In genomic region chr11:94135581-94136001, GRCm38 (mm10) we compare ENCODE assay signal across 8 mouse cellular contexts.
DNase-seq lines count a peak whose midpoint lies in the region; ATAC-seq and TF ChIP-seq lines count a peak whose summit lies in the region.

No protein-coding gene starts in this region.

- DNase-seq in forebrain, embryonic 10.5 days (ENCODE audit: extremely low spot score, low spot score): peak; percentile 14
- DNase-seq in forebrain, postnatal 0 days: no peak
- DNase-seq in midbrain, embryonic 10.5 days (ENCODE audit: low spot score): no peak
- DNase-seq in embryo, embryonic 9.5 days (ENCODE audit: extremely low spot score): no peak
- no peak for DNase-seq in spleen, postnatal 36 days (ENCODE audit: low spot score in 2 of 2)

- no peaks in the 10 kb centered on the region for H3K36me3 ChIP-seq in forebrain, embryonic 10.5 days (replicated peaks)
- H3K36me3 ChIP-seq in forebrain, postnatal 0 days (ENCODE audit: insufficient read depth): no peaks in the 10 kb centered on the region
- no peaks in the 10 kb centered on the region for H3K36me3 ChIP-seq in midbrain, embryonic 10.5 days
- no peaks in the 10 kb centered on the region for H3K36me3 ChIP-seq in midbrain, embryonic 16.5 days (ENCODE audit: control insufficient read depth, insufficient read depth, low read length)
- no peaks in the 10 kb centered on the region for H3K36me3 ChIP-seq in heart, embryonic 14.5 days (ENCODE audit: control insufficient read depth, insufficient read depth, low read length)
- no peaks in the 10 kb centered on the region for H3K36me3 ChIP-seq in myocyte (ENCODE audit: control insufficient read depth, insufficient read depth)

- no peaks in the 10 kb centered on the region for H3K9me3 ChIP-seq in forebrain, embryonic 10.5 days
- no peaks in the 10 kb centered on the region for H3K9me3 ChIP-seq in forebrain, postnatal 0 days (ENCODE audit: low read length)
- no peaks in the 10 kb centered on the region for H3K9me3 ChIP-seq in midbrain, embryonic 10.5 days (replicated peaks)
- H3K9me3 ChIP-seq in midbrain, embryonic 16.5 days (replicated peaks; ENCODE audit: control insufficient read depth, low read length, poor library complexity, severe bottlenecking): no peaks in the 10 kb centered on the region
- H3K9me3 ChIP-seq in heart, embryonic 14.5 days (ENCODE audit: control insufficient read depth, low read length): no peaks in the 10 kb centered on the region

- H3K4me3 ChIP-seq in forebrain, embryonic 10.5 days: no peak overlapping the region
- no peak overlapping the region for H3K4me3 ChIP-seq in forebrain, postnatal 0 days (ENCODE audit: low read depth, low read length)
- no peak overlapping the region for H3K4me3 ChIP-seq in midbrain, embryonic 10.5 days
- no peak overlapping the region for H3K4me3 ChIP-seq in midbrain, embryonic 16.5 days (ENCODE audit: low read depth, low read length)
- no peak overlapping the region for H3K4me3 ChIP-seq in heart, embryonic 14.5 days (ENCODE audit: control insufficient read depth in 1 of 2, insufficient read depth in 1 of 2, low read depth in 1 of 2, low read length in 2 of 2)
- no peak overlapping the region for H3K4me3 ChIP-seq in myocyte

- ATAC-seq in forebrain, postnatal 0 days: no peak
- no peak for ATAC-seq in midbrain, embryonic 16.5 days
- ATAC-seq in heart, embryonic 14.5 days (ENCODE audit: insufficient number of reproducible peaks, insufficient read depth, low FRiP score, low read depth): no peak

- peak overlapping the region; percentile 66; the same call in 1 of the 2 replicates for H3K27ac ChIP-seq in forebrain, embryonic 10.5 days
- no peak overlapping the region for H3K27ac ChIP-seq in forebrain, postnatal 0 days (ENCODE audit: low read depth, low read length)
- peak overlapping the region; percentile 9; the same call in 1 of the 2 replicates for H3K27ac ChIP-seq in midbrain, embryonic 10.5 days (replicated peaks)
- no peak overlapping the region for H3K27ac ChIP-seq in midbrain, embryonic 16.5 days (ENCODE audit: low read length)
- peak overlapping the region; percentile 77 to 97 for H3K27ac ChIP-seq in heart, embryonic 14.5 days (replicated peaks in 1 of 2; ENCODE audit: control insufficient read depth in 1 of 2, insufficient read depth in 1 of 2, low read depth in 2 of 2, low read length in 2 of 2)

- no peaks in the 10 kb centered on the region; the same call in 1 of the 2 replicates for H3K27me3 ChIP-seq in forebrain, embryonic 10.5 days (ENCODE audit: poor library complexity, severe bottlenecking)
- no peaks in the 10 kb centered on the region for H3K27me3 ChIP-seq in forebrain, postnatal 0 days (ENCODE audit: insufficient read depth, low read length)
- no peaks in the 10 kb centered on the region for H3K27me3 ChIP-seq in midbrain, embryonic 10.5 days (ENCODE audit: low read depth, poor library complexity, severe bottlenecking)
- H3K27me3 ChIP-seq in midbrain, embryonic 16.5 days (ENCODE audit: control insufficient read depth, insufficient read depth, low read depth, low read length): no peaks in the 10 kb centered on the region
- no peaks in the 10 kb centered on the region for H3K27me3 ChIP-seq in heart, embryonic 14.5 days (ENCODE audit: control insufficient read depth, insufficient read depth, low read length)
- no peaks in the 10 kb centered on the region for H3K27me3 ChIP-seq in myocyte (ENCODE audit: control insufficient read depth, insufficient read depth, insufficient read length)

- no peaks in the 10 kb centered on the region for H3K79me2 ChIP-seq in myocyte (ENCODE audit: control insufficient read depth, insufficient read depth)

- no peak overlapping the region for H3ac ChIP-seq in myocyte (ENCODE audit: control insufficient read depth, insufficient read length)

- no peak overlapping the region for H3K9ac ChIP-seq in forebrain, postnatal 0 days
- H3K9ac ChIP-seq in midbrain, embryonic 16.5 days (ENCODE audit: low read depth, low read length): no peak overlapping the region
- H3K9ac ChIP-seq in heart, embryonic 14.5 days (ENCODE audit: low read length): peak overlapping the region; percentile 46; the same call in 1 of the 2 replicates

- TF ChIP-seq POLR2A in myocyte (IDR thresholded peaks at IDR 0.05; ENCODE audit: insufficient read length, low read depth): peak; percentile 11

- 73% methylated on average over 8 of the region's 8 CpGs for WGBS in forebrain, embryonic 10.5 days
- WGBS in forebrain, postnatal 0 days: 60% methylated on average over 8 of the region's 8 CpGs
- 79% methylated on average over 8 of the region's 8 CpGs for WGBS in midbrain, embryonic 10.5 days
- WGBS in midbrain, embryonic 16.5 days: 63% methylated on average over 8 of the region's 8 CpGs
- WGBS in heart, embryonic 14.5 days: 65% methylated on average over 8 of the region's 8 CpGs

- H3K4me1 ChIP-seq in forebrain, embryonic 10.5 days: peaks cover 83% of the 10 kb centered on the region
- no peaks in the 10 kb centered on the region for H3K4me1 ChIP-seq in forebrain, postnatal 0 days (ENCODE audit: insufficient read depth)
- H3K4me1 ChIP-seq in midbrain, embryonic 10.5 days: peaks cover 52% of the 10 kb centered on the region
- peaks cover 8% of the 10 kb centered on the region for H3K4me1 ChIP-seq in midbrain, embryonic 16.5 days (ENCODE audit: control insufficient read depth, insufficient read depth, low read length)
- H3K4me1 ChIP-seq in heart, embryonic 14.5 days (ENCODE audit: control insufficient read depth in 2 of 2, insufficient read depth in 2 of 2, low read length in 2 of 2): peaks cover 50 to 61% of the 10 kb centered on the region in 2 experiments

- no peak for TF ChIP-seq CTCF in forebrain, postnatal 0 days (IDR thresholded peaks at IDR 0.05; ENCODE audit: low read depth)

- no peak overlapping the region for H3K4me2 ChIP-seq in forebrain, postnatal 0 days (ENCODE audit: low read depth)
- H3K4me2 ChIP-seq in midbrain, embryonic 16.5 days (ENCODE audit: low read length): no peak overlapping the region
- H3K4me2 ChIP-seq in heart, embryonic 14.5 days (ENCODE audit: low read length): no peak overlapping the region
- H3K4me2 ChIP-seq in myocyte (ENCODE audit: low read depth): peak overlapping the region; percentile 10

TF ChIP-seq in myocyte, 11 proteins besides CTCF, POLR2A, EP300 and RAD21:
- TF ChIP-seq TCF12 (IDR thresholded peaks at IDR 0.05; ENCODE audit: insufficient read depth, poor library complexity, severe bottlenecking): no peak
- peak; percentile 22 to 76 (median 41) for TF ChIP-seq MYOG (IDR thresholded peaks at IDR 0.05; ENCODE audit: control insufficient read depth in 1 of 3, insufficient read depth in 1 of 3, insufficient read length in 2 of 3, low read depth in 2 of 3)
- TF ChIP-seq POLR2AphosphoS2 (IDR thresholded peaks at IDR 0.05; ENCODE audit: insufficient read length, low read depth): no peak
- peak in 2 of 3 experiments; percentile 68 to 86 for TF ChIP-seq MYOD1 (IDR thresholded peaks at IDR 0.05; ENCODE audit: control insufficient read depth in 1 of 3, insufficient read length in 2 of 3, low read depth in 2 of 3)

Comparison
In these comparisons a context has a peak if more than half of its experiments do, and no peak if none do; other contexts are left out.
1. H3K27ac ChIP-seq: peak in forebrain, embryonic 10.5 days (single experiment), midbrain, embryonic 10.5 days (single experiment) and heart, embryonic 14.5 days (2 of 2); none in forebrain, postnatal 0 days (single experiment) and midbrain, embryonic 16.5 days (single experiment).